Mouse (Mus musculus) spleen, adult 2 months (tissue): Measurements from ENCODE around the gene Gm8251. TPM values are rescaled to one million over a fixed set of nuclear protein-coding genes. Genes with fewer than 3 reads are reported as not detected.
A peak's percentile ranks its signal among the peaks of the same experiment; 100 is the strongest.

ENCODE experiments used
- DNase-seq, 2 experiments: peaks; one replicate each; pipeline versions ENCODE4 v3.0.0 to v3.0.0-alpha.2; 2012 to 2021; ENCODE audit warnings: low spot score in 2 of 2, low read depth in 1 of 2
- H3K27ac ChIP-seq: fragments of 200-500 bp; 2 replicates; pipeline ENCODE4 v1.5.1; 2012; ENCODE audit warnings: low read length, inconsistent platforms; ENCODE audit not compliant: insufficient read depth
- H3K27me3 ChIP-seq: fragments of 200-500 bp; 2 replicates; pipeline ENCODE4 v1.6.1; 2012; ENCODE audit warnings: mild to moderate bottlenecking, moderate library complexity, low read length, inconsistent platforms; ENCODE audit not compliant: control insufficient read depth, insufficient read depth
- H3K36me3 ChIP-seq: fragments of 200-500 bp; 2 replicates; pipeline ENCODE4 v1.6.1; 2012; ENCODE audit warnings: mild to moderate bottlenecking, low read length, inconsistent platforms; ENCODE audit not compliant: control insufficient read depth, insufficient read depth
- H3K4me1 ChIP-seq: fragments of 200-500 bp; 2 replicates; pipeline ENCODE4 v1.6.1; 2011; ENCODE audit warnings: inconsistent platforms; ENCODE audit not compliant: control insufficient read depth, insufficient read depth, insufficient read length
- H3K4me3 ChIP-seq: fragments of 200-500 bp; 2 replicates; pipeline ENCODE4 v1.5.1; 2011; ENCODE audit warnings: mild to moderate bottlenecking, inconsistent platforms; ENCODE audit not compliant: insufficient read depth, insufficient read length; ENCODE audit errors: extremely low read depth
- CTCF ChIP-seq: fragments of 200-500 bp; IDR thresholded peaks from 2 replicates; pipeline ENCODE4 v1.5.1; 2011; ENCODE audit warnings: mild to moderate bottlenecking, inconsistent platforms; ENCODE audit not compliant: insufficient read depth, insufficient read length, insufficient replicate concordance; ENCODE audit errors: extremely low read depth
- POLR2A ChIP-seq: fragments of 200-500 bp; IDR thresholded peaks from 2 replicates; pipeline ENCODE4 v1.6.1; 2011; ENCODE audit warnings: low read depth, low read length, inconsistent platforms
- WGBS: fragments of 180-500 bp; shearing (Covaris S2); methylation state at CpG from one replicate; pipeline ENCODE4 v1.1.7; 2018; 5-methylcytosine and 5-hydroxymethylcytosine counted together
- polyA plus RNA-seq: library from polyadenylated mRNA; depleted of rRNA; stranded (reverse); fragments of >200 nt; gene quantifications from 2 replicates; pipeline ENCODE4 v1.2.3, GENCODE M21; 2012; rRNA removed

Gm8251 gene
- polyA plus RNA-seq, result not detected in 2 replicates

DNA sequence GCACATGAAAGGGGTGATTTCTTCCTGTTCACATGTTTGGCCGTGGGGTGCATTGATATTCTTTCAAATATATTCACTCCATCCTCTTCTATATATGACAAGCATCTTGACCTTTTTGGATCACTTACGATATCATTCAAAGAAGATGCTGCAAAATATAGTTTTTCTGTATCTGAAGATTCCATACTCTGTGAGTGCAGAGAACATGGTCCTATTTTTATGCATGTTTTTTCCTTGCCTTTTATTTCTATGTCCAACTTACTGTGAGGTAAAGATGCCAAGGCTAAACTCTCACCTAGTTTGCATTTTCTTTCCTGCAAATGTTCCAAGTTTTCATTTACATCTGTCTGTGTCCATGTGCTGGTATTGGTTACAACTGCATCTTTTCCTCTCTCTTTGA lies at the start of gene Gm8251:
Gm8251 (minus strand) TSS at position 101 of the 400 bp plus-strand sequence.
- Histone ChIP-seq H3K36me3 (no peaks in the 10 kb centered on the region), H3K27me3 (no peaks in the 10 kb centered on the region), H3K27ac (no peak within 1 kb of the TSS), H3K4me1 (peaks cover 2% of the 10 kb centered on the region; the same call in 1 of the 2 replicates), H3K4me3 (no peak within 1 kb of the TSS)
- WGBS, result 75% methylated on average over 2 of the region's 2 CpGs
- TF ChIP-seq POLR2A (no peak), CTCF (no peak)
- no peak for DNase-seq

DNA sequence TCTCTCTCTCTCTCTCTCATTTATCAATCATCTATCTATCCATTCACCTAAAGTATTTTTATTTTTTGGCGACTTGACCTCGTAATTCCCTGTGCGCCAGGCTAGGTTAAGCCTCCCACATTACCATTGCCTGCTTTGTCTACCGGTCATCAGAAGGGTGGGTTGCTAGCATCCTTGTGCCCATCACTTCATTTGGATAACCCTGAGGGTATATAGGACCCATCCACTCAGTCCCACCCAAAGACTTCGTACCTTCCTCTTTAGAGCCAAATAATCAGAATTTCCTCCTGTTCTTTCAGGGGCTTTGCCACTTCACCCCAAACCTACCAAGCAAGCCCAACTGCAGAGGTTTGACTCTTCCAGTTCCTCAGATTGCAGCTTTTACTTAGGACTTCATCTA lies 41.2 kb upstream of the Gm8251 start:
- no peak for DNase-seq
- Histone ChIP-seq H3K36me3 (no peaks in the 10 kb centered on the region), H3K27ac (no peak overlapping the region), H3K4me3 (no peak overlapping the region), H3K27me3 (no peaks in the 10 kb centered on the region), H3K4me1 (peaks cover 2% of the 10 kb centered on the region; the same call in 1 of the 2 replicates)
- TF ChIP-seq POLR2A, result no peak
- no peak for TF ChIP-seq CTCF
- 32% methylated on average over 5 of the region's 5 CpGs for WGBS

DNA sequence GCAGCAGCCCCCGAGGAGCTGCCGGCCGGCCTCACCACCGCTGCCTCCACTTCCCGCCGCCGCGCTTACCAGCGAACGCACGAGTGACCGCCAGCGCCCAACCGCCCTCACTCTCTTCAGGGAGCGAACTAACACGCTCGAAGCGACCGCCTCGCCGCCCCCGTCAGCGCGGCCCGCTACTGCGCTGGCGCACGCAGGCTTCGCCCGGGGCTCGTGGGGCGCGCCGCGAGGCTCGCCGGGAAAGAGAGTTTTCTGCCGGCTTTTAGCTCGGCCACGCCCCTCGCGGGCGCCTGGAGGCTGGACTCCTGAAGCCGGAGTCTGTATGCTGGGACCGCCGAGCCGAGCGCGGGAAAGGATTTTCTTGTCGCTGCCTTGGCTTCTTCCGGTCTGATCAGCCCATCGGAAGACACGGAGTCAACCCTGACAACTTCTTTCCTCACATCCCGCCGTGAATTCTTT lies 40.6 kb upstream of the Gm8251 start, which contains the start of gene Tex30:
Tex30 (minus strand) TSS at position 183 of the 459 bp plus-strand sequence.
- Histone ChIP-seq H3K27me3 (no peaks in the 10 kb centered on the region), H3K27ac (peak within 1 kb of the TSS; percentile 90), H3K4me3 (peak within 1 kb of the TSS; percentile 89), H3K4me1 (peaks cover 2% of the 10 kb centered on the region; the same call in 1 of the 2 replicates), H3K36me3 (no peaks in the 10 kb centered on the region)
- peak; percentile 79 to 91 for DNase-seq
- no peak for TF ChIP-seq CTCF
- peak; percentile 85 for TF ChIP-seq POLR2A
- under 1% methylated on average over 55 of the region's 55 CpGs for WGBS

DNA sequence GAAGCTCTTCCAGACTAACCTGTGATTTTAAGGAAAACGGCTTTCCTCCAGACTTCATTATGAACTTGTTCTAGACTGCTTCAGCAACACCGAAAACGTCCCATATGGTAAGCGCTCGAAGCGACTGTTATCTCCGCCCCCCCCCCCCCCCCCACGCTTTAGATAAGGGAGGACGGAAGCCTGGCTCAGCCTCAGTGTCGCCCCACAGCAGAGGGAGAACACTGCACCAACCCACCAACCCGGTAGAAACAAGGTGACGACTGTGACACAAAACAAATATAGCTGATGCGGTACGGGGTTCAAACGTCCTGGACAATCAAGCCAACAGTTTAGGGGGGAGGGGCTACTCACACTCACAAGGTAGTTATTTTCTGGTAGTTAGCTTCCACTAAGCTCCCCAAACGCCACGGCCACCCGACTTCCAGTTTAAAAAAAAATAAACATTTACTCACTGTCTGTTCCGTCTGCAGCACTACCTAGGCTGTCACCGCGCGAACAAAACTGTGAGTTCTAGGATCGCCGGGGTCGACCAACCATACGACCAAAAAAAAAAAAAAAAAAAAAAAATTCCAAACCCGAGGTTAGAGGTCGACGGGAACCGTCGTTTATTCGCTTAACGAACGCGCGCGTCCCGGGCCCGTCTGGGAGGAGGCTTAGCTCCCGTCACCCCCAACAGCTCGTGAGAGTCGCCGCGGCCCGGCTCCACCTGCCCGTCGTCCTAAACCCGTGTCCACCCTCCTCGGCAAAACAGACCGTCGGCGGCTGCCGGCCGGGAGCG lies 39.9 kb upstream of the Gm8251 start:
- H3K36me3 ChIP-seq, result no peaks in the 10 kb centered on the region
- H3K27me3 ChIP-seq, result no peaks in the 10 kb centered on the region
- peaks cover 2% of the 10 kb centered on the region; the same call in 1 of the 2 replicates for H3K4me1 ChIP-seq
- DNase-seq, result peak; percentile 40 to 49
- under 1% methylated on average over 55 of the region's 55 CpGs for WGBS
- peak overlapping the region; percentile 89 for H3K4me3 ChIP-seq
- TF ChIP-seq CTCF (no peak), POLR2A (peak; percentile 53)
- H3K27ac ChIP-seq, result peak overlapping the region; percentile 90

DNA sequence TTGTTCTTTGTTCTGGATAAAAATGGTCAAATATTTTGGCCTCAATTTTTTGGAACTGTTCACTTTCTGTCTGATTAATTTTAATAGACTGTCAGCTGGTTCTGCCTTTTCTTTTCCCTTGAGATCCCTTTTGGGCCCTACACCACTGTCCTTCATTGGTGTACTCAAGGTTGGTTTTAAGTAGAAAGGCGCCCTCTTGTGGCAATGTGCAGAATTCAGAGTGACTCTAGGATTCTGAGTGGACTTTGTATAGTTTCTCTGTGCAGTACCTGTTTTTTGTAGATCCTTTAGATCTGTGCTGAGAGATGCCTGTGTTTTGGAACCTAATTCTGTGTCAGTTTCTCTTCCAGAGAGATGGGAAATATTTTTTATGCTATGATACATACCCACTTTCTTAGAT lies 2.9 kb upstream of the Gm8251 start:
- no peak overlapping the region for H3K27ac ChIP-seq
- TF ChIP-seq CTCF (no peak), POLR2A (no peak)
- peak; percentile 47 to 55 for DNase-seq
- 0% methylated on average over 1 of the region's 1 CpGs for WGBS
- H3K4me3 ChIP-seq, result no peak overlapping the region
- no peaks in the 10 kb centered on the region for H3K36me3 ChIP-seq
- H3K4me1 ChIP-seq, result peaks cover 2% of the 10 kb centered on the region; the same call in 1 of the 2 replicates
- H3K27me3 ChIP-seq, result no peaks in the 10 kb centered on the region

DNA sequence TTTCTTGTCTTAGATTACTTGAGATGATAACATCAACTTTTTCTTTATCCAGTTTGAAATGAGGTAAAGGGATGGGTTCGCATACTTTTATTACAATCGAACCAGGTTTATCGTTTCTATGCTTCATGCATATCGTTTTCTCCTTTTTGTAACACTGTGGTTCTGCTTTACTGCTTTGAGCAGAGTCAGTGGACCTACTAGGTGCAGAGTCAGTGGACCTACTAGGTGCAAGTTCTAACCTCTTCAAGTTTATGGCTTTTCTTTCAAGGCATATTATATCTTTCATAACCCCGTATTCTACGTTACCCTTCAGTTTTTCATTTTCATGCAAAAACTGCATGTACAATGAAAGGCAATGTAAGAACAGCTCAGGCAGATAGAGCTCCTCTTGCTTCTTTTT lies 1.7 kb upstream of the Gm8251 start:
- TF ChIP-seq CTCF, result no peak
- TF ChIP-seq POLR2A, result no peak
- H3K4me1 ChIP-seq, result peaks cover 2% of the 10 kb centered on the region; the same call in 1 of the 2 replicates
- no peak overlapping the region for H3K27ac ChIP-seq
- WGBS, result 97% methylated on average over 6 of the region's 6 CpGs
- DNase-seq, result no peak
- no peak overlapping the region for H3K4me3 ChIP-seq
- H3K27me3 ChIP-seq, result no peaks in the 10 kb centered on the region
- no peaks in the 10 kb centered on the region for H3K36me3 ChIP-seq

DNA sequence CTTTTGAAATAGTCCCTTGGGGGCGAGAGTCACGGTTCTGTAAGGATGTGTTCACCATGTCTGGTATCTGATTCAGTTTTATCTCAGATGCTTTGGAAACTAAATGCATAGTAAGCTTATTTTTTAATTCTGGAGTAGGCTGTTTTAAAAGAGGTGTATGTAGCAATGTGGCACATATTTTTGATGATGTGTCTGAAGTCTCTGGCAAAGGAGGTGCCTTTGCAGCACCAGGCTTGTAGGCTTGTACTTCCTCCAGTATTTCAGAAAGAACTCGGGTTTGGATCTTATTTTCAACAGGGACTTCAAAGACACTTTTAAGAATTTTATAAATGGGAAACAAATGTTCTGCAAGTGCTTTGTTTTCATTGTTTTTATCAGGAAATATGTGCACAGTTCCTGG lies 3.9 kb downstream of the Gm8251 start:
- no peaks in the 10 kb centered on the region for H3K27me3 ChIP-seq
- H3K4me1 ChIP-seq, result peaks cover 2% of the 10 kb centered on the region; the same call in 1 of the 2 replicates
- H3K27ac ChIP-seq, result no peak overlapping the region
- no peak for DNase-seq
- 70% methylated on average over 3 of the region's 3 CpGs for WGBS
- TF ChIP-seq POLR2A (no peak), CTCF (no peak)
- no peak overlapping the region for H3K4me3 ChIP-seq
- H3K36me3 ChIP-seq, result no peaks in the 10 kb centered on the region
